Mouse (Mus musculus) megakaryocyte, embryonic 14.5 days (primary cell): ENCODE results near the gene Hpcal1. TPM values are rescaled to one million over a fixed set of nuclear protein-coding genes. Genes with fewer than 3 reads are reported as not detected.

ENCODE experiments used
- H3K27me3 ChIP-seq: replicated peaks from 2 replicates; pipeline ENCODE3; 2012; ENCODE audit warnings: inconsistent platforms
- H3K36me3 ChIP-seq: replicated peaks from 2 replicates; pipeline ENCODE3; 2012; ENCODE audit warnings: low read length, inconsistent platforms, mixed read lengths
- H3K4me1 ChIP-seq: 2 replicates; pipeline ENCODE4 v1.6.1; 2012; ENCODE audit warnings: inconsistent platforms
- H3K4me3 ChIP-seq: replicated peaks from 2 replicates; pipeline ENCODE3; 2012; ENCODE audit warnings: moderate library complexity, mild to moderate bottlenecking, inconsistent platforms
- H3K9me3 ChIP-seq: 2 replicates; pipeline ENCODE4 v1.6.1; 2012; ENCODE audit warnings: inconsistent platforms
- FLI1 ChIP-seq: IDR thresholded peaks from 2 replicates; pipeline ENCODE4 v1.6.1; 2012; ENCODE audit warnings: low read length, inconsistent platforms, mixed read lengths
- GATA1 ChIP-seq: IDR thresholded peaks from 3 replicates; pipeline ENCODE4 v1.6.1; 2012; ENCODE audit warnings: mixed read lengths, low read length, inconsistent platforms, borderline replicate concordance
- polyA plus RNA-seq: library from polyadenylated mRNA; stranded (reverse); fragments of >175 nt; gene quantifications from 2 replicates; pipeline ENCODE4 v1.2.3, GENCODE M21; 2012; ENCODE audit warnings: low replicate concordance; ENCODE audit not compliant: insufficient read depth

The Hpcal1 gene
- polyA plus RNA-seq, 1 experiment = 27.1 TPM

- Histone ChIP-seq H3K27me3 (no peaks in the 10 kb centered on the region), H3K4me3 (no peak overlapping the region), H3K4me1 (peaks cover 93% of the 10 kb centered on the region), H3K36me3 (peaks cover 13% of the 10 kb centered on the region), H3K9me3 (no peaks in the 10 kb centered on the region)
- TF ChIP-seq GATA1 (no peak), FLI1 (no peak)
Measured at GRCm38 (mm10) chr12:17698934-17699333, 8.3 kb downstream of the Hpcal1 start.

GRCm38 (mm10) chr12:17699480-17699879 is 8.8 kb downstream of the Hpcal1 start:
- H3K4me1 ChIP-seq = peaks cover 91% of the 10 kb centered on the region

GRCm38 (mm10) chr12:17701131-17701720 is 10.6 kb downstream of the Hpcal1 start:
- Histone ChIP-seq H3K4me3 (peak overlapping the region; percentile 2), H3K9me3 (no peaks in the 10 kb centered on the region), H3K4me1 (peaks cover 79% of the 10 kb centered on the region), H3K36me3 (peaks cover 5% of the 10 kb centered on the region), H3K27me3 (no peaks in the 10 kb centered on the region)
- no peak for TF ChIP-seq GATA1
- no peak for TF ChIP-seq FLI1

More at GRCm38 (mm10) chr12:17699480-17699879, 8.8 kb downstream of the Hpcal1 start:
- H3K36me3 ChIP-seq = peaks cover 12% of the 10 kb centered on the region
- H3K4me3 ChIP-seq = no peak overlapping the region
- no peaks in the 10 kb centered on the region for H3K9me3 ChIP-seq
- TF ChIP-seq GATA1 (no peak), FLI1 (no peak)
- H3K27me3 ChIP-seq = no peaks in the 10 kb centered on the region

GRCm38 (mm10) chr12:17701795-17702194 is 11.1 kb downstream of the Hpcal1 start:
- no peak overlapping the region for H3K4me3 ChIP-seq
- TF ChIP-seq GATA1 (no peak), FLI1 (no peak)
- H3K9me3 ChIP-seq = no peaks in the 10 kb centered on the region
- H3K36me3 ChIP-seq = peaks cover 2% of the 10 kb centered on the region
- peaks cover 73% of the 10 kb centered on the region for H3K4me1 ChIP-seq
- H3K27me3 ChIP-seq = no peaks in the 10 kb centered on the region

- Histone ChIP-seq H3K4me1 (peaks cover 73% of the 10 kb centered on the region), H3K27me3 (no peaks in the 10 kb centered on the region), H3K36me3 (peaks cover 2% of the 10 kb centered on the region), H3K9me3 (no peaks in the 10 kb centered on the region), H3K4me3 (no peak overlapping the region)
- TF ChIP-seq GATA1 (no peak), FLI1 (no peak)
Measured at GRCm38 (mm10) chr12:17702257-17702943, 11.7 kb downstream of the Hpcal1 start.

GRCm38 (mm10) chr12:17702944-17703335 is 12.3 kb downstream of the Hpcal1 start:
- H3K36me3 ChIP-seq = peaks cover 5% of the 10 kb centered on the region
- no peaks in the 10 kb centered on the region for H3K9me3 ChIP-seq
- TF ChIP-seq GATA1 (no peak), FLI1 (no peak)
- H3K4me1 ChIP-seq = peaks cover 73% of the 10 kb centered on the region
- H3K4me3 ChIP-seq = no peak overlapping the region
- H3K27me3 ChIP-seq = no peaks in the 10 kb centered on the region

- Histone ChIP-seq H3K36me3 (peaks cover 10% of the 10 kb centered on the region), H3K27me3 (no peaks in the 10 kb centered on the region), H3K9me3 (no peaks in the 10 kb centered on the region), H3K4me3 (no peak overlapping the region), H3K4me1 (peaks cover 73% of the 10 kb centered on the region)
- TF ChIP-seq GATA1 (no peak), FLI1 (no peak)
Measured at GRCm38 (mm10) chr12:17703866-17704265, 13.2 kb downstream of the Hpcal1 start.

- no peak for TF ChIP-seq GATA1
- no peak for TF ChIP-seq FLI1
- Histone ChIP-seq H3K4me3 (no peak overlapping the region), H3K9me3 (no peaks in the 10 kb centered on the region), H3K36me3 (peaks cover 25% of the 10 kb centered on the region), H3K4me1 (peaks cover 76% of the 10 kb centered on the region), H3K27me3 (no peaks in the 10 kb centered on the region)
Measured at GRCm38 (mm10) chr12:17707472-17707871, 16.8 kb downstream of the Hpcal1 start.

- no peaks in the 10 kb centered on the region for H3K27me3 ChIP-seq
- H3K9me3 ChIP-seq = no peaks in the 10 kb centered on the region
- H3K36me3 ChIP-seq = peaks cover 36% of the 10 kb centered on the region
- H3K4me1 ChIP-seq = peaks cover 80% of the 10 kb centered on the region
- TF ChIP-seq FLI1 = no peak
- no peak for TF ChIP-seq GATA1
- H3K4me3 ChIP-seq = no peak overlapping the region
Measured at GRCm38 (mm10) chr12:17709451-17709850, 18.8 kb downstream of the Hpcal1 start.

GRCm38 (mm10) chr12:17709926-17710746 is 19.5 kb downstream of the Hpcal1 start:
- Histone ChIP-seq H3K36me3 (peaks cover 43% of the 10 kb centered on the region), H3K9me3 (no peaks in the 10 kb centered on the region), H3K4me1 (peaks cover 87% of the 10 kb centered on the region), H3K4me3 (no peak overlapping the region), H3K27me3 (no peaks in the 10 kb centered on the region)
- TF ChIP-seq FLI1 = no peak
- no peak for TF ChIP-seq GATA1
